Mouse (Mus musculus) neural tube, embryonic 14.5 days (tissue): ENCODE measurements around the gene Ctnna2. TPM values are rescaled to one million over a fixed set of nuclear protein-coding genes. Genes with fewer than 3 reads are reported as not detected.

Experiments
- ATAC-seq: fragments of 200-750 bp; cut with Nextera tagmentation; 2 replicates; pipeline ENCODE4 v1.8.0; 2017; ENCODE audit warnings: low read depth, mild to moderate bottlenecking, moderate TSS enrichment, moderate library complexity
- H3K27ac ChIP-seq: fragments of 300-500 bp; sonication (generic); 2 replicates; pipeline ENCODE4 v1.5.1; 2014; ENCODE audit warnings: low read depth, mild to moderate bottlenecking, control low read depth, low read length, moderate library complexity, mixed read lengths
- H3K27me3 ChIP-seq: fragments of 300-500 bp; sonication (generic); 2 replicates; pipeline ENCODE4 v1.6.1; 2014; ENCODE audit warnings: low read length; ENCODE audit not compliant: control insufficient read depth, insufficient read depth
- H3K36me3 ChIP-seq: fragments of 300-500 bp; sonication (generic); 2 replicates; pipeline ENCODE4 v1.6.1; 2014; ENCODE audit warnings: low read length, mixed read lengths; ENCODE audit not compliant: control insufficient read depth, insufficient read depth
- H3K4me1 ChIP-seq: fragments of 300-500 bp; sonication (generic); 2 replicates; pipeline ENCODE4 v1.6.1; 2014; ENCODE audit warnings: low read length; ENCODE audit not compliant: control insufficient read depth, insufficient read depth
- H3K4me2 ChIP-seq: fragments of 300-500 bp; sonication (generic); 2 replicates; pipeline ENCODE4 v1.6.1; 2014; ENCODE audit warnings: mild to moderate bottlenecking, low read depth, low read length, control low read depth
- H3K4me3 ChIP-seq: fragments of 300-500 bp; sonication (generic); 2 replicates; pipeline ENCODE4 v1.5.1; 2014; ENCODE audit warnings: low read depth, low read length, control low read depth, mixed read lengths
- H3K9ac ChIP-seq: fragments of 300-500 bp; sonication (generic); replicated peaks from 2 replicates; pipeline ENCODE4 v1.6.1; 2014; ENCODE audit warnings: low read depth, mild to moderate bottlenecking, control low read depth, low read length, mixed read lengths
- H3K9me3 ChIP-seq: fragments of 300-500 bp; sonication (generic); 2 replicates; pipeline ENCODE4 v1.6.1; 2016; ENCODE audit warnings: low read length; ENCODE audit not compliant: control insufficient read depth
- WGBS: fragments of 180-500 bp; shearing (Covaris S2); extraction: QIAGEN DNeasy Blood & Tissue Kit; methylation state at CpG from one replicate; pipeline ENCODE4 v1.1.7; 2014; 5-methylcytosine and 5-hydroxymethylcytosine counted together
- polyA plus RNA-seq: library from polyadenylated mRNA; unstranded; fragments of >200 nt; fragmentation: Nextera tagmentation; extraction: Ambion mirVana; gene quantifications from 2 replicates; pipeline ENCODE4 v1.2.1, GENCODE M21; 2014

Gene Ctnna2
- polyA plus RNA-seq, 1 experiment from 2014 or later, result 108 TPM

DNA sequence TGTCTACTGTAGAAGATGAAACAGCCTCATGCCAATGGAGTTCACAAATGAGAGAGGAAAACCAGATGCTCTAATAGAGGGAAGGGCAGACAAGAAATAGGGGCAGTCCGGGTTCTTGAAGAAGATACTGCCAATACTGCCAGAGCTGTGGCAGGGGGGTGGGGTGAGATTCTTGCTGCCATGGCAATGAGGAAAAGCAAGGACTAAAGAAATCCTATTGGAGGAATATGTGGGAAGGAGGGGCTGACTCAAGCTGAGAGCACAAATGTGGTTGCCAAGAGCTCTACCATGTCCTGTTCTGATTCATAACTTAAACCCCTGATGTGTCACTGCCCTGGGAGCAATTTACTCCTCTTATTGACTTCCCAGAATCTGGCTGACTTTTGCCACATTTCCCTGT lies 878.5 kb downstream of the Ctnna2 start:
- Histone ChIP-seq H3K36me3 (no peaks in the 10 kb centered on the region), H3K27me3 (no peaks in the 10 kb centered on the region), H3K4me2 (no peak overlapping the region), H3K4me3 (no peak overlapping the region), H3K9ac (no peak overlapping the region), H3K27ac (no peak overlapping the region), H3K4me1 (no peaks in the 10 kb centered on the region), H3K9me3 (no peaks in the 10 kb centered on the region)
- ATAC-seq, result 0 out of 2 replicates have a peak, but pooled peaks have one; percentile 56
- 20% methylated on average over 1 of the region's 1 CpGs for WGBS

GRCm38 (mm10) chr6:77098540-77098939 lies 881.0 kb downstream of the Ctnna2 start:
- Histone ChIP-seq H3K36me3 (no peaks in the 10 kb centered on the region), H3K9ac (no peak overlapping the region), H3K4me1 (no peaks in the 10 kb centered on the region), H3K27ac (no peak overlapping the region), H3K4me3 (no peak overlapping the region), H3K9me3 (no peaks in the 10 kb centered on the region), H3K4me2 (no peak overlapping the region), H3K27me3 (no peaks in the 10 kb centered on the region)
- ATAC-seq, result no peak
- 98% methylated on average over 1 of the region's 1 CpGs for WGBS

DNA sequence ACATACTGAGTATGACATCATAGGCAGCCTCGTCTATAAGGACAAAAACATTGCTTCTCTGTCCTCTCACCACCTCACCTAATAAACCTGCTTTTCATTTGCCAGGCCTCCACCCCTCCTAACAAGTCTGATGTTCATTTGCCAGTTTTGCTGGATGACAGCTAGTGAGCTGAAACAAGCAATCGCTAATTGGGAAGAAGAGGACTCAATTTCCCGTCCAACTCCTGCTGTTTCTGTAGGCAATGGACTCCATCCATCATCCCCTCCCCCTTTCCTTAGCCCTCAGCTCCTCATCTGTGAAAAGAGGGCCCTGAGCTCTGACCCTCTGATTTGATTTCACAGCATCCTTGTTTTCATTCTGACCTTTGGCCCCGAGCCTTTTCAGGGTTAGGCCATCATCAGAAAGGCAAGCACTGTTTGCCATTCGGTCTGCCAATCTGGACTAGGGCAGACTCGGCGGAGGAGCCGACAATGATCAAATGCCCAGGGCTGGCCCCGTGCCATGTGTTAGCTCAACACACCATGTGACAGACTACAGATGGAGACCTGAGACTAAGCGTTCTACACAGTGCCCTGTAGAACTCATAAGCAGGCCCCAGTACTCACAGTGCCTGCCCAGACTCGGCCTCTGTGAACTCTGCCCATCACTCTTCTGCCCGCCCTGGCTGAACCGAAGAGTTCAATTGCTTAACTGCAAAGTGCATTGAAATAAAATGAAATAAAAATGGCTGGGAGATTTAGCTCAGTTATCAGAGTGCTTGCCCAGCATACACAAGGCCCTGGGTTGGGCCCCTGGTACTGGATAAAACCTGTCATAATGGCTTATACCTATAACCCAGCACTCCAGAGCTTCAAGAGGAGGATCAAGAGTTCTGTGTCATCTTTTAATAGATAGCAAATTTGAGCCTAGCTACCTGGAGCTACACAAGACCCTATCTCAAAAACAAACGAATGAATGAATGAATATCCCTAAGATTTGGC lies 903.8 kb downstream of the Ctnna2 start:
- H3K4me2 ChIP-seq, result no peak overlapping the region
- H3K27me3 ChIP-seq, result no peaks in the 10 kb centered on the region
- no peaks in the 10 kb centered on the region for H3K9me3 ChIP-seq
- peaks cover 2% of the 10 kb centered on the region; the same call in 1 of the 2 replicates for H3K4me1 ChIP-seq
- WGBS, result 23% methylated on average over 14 of the region's 14 CpGs
- H3K36me3 ChIP-seq, result no peaks in the 10 kb centered on the region
- ATAC-seq, result peak; percentile 94
- no peak overlapping the region for H3K9ac ChIP-seq
- H3K27ac ChIP-seq, result no peak overlapping the region
- H3K4me3 ChIP-seq, result no peak overlapping the region

GRCm38 (mm10) chr6:77069595-77069994 lies 909.9 kb downstream of the Ctnna2 start:
- Histone ChIP-seq H3K4me3 (no peak overlapping the region), H3K27ac (no peak overlapping the region), H3K9ac (no peak overlapping the region), H3K4me1 (no peaks in the 10 kb centered on the region), H3K9me3 (no peaks in the 10 kb centered on the region), H3K4me2 (no peak overlapping the region), H3K27me3 (no peaks in the 10 kb centered on the region), H3K36me3 (no peaks in the 10 kb centered on the region)
- no peak for ATAC-seq
- WGBS, result 63% methylated on average over 3 of the region's 3 CpGs

DNA sequence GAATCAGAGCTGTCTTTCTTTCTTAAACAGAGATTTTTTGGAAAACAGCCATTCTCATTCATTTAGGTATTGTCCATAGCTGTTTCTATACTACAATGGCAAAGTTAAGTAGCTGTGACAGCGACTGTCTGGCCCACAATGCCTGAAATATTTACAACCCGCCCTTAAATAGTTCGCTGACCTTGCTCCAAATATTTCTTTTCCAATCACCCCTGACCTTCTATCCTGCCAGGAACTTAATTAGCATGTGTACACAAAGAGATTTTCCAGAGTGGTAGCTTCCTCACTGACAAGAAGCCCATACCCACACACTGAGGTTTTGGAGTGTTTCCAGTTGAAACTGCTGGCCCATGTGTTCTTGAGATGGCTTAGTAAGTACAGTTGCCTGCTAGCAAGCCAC lies 928.8 kb downstream of the Ctnna2 start:
- no peaks in the 10 kb centered on the region for H3K9me3 ChIP-seq
- no peaks in the 10 kb centered on the region for H3K27me3 ChIP-seq
- no peak overlapping the region for H3K27ac ChIP-seq
- H3K36me3 ChIP-seq, result no peaks in the 10 kb centered on the region
- H3K4me1 ChIP-seq, result no peaks in the 10 kb centered on the region
- ATAC-seq, result peak; percentile 92
- H3K9ac ChIP-seq, result no peak overlapping the region
- no peak overlapping the region for H3K4me2 ChIP-seq
- H3K4me3 ChIP-seq, result no peak overlapping the region
- 12% methylated on average over 3 of the region's 3 CpGs for WGBS

- H3K27ac ChIP-seq, result no peak overlapping the region
- no peaks in the 10 kb centered on the region for H3K27me3 ChIP-seq
- WGBS, result 25% methylated on average over 2 of the region's 2 CpGs
- ATAC-seq, result 0 out of 2 replicates have a peak, but pooled peaks have one; percentile 41
- H3K9ac ChIP-seq, result no peak overlapping the region
- no peaks in the 10 kb centered on the region for H3K9me3 ChIP-seq
- H3K4me3 ChIP-seq, result no peak overlapping the region
- H3K36me3 ChIP-seq, result no peaks in the 10 kb centered on the region
- no peak overlapping the region for H3K4me2 ChIP-seq
- no peaks in the 10 kb centered on the region for H3K4me1 ChIP-seq
These were observed 929.3 kb downstream of the Ctnna2 start for GRCm38 (mm10) chr6:77050193-77050592.

DNA sequence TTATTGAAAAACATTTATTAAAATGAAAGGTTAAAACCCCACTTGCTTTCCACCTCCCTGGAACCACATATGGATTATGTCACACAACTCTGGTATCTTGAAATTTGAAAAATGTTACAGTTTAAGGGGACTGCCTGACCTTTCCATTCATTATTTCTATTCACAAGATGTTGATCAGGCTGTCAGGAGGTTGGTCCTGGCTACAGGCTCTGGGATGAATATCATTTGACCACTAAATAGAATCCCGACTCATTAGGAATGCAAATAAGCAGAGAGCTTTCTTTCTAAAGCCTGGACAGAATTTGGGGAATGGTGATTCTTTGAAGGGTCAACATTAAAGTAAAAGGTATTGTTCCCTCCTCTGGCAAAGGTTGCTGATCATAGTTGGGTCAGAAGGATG lies 931.9 kb downstream of the Ctnna2 start:
- Histone ChIP-seq H3K4me2 (no peak overlapping the region), H3K9me3 (no peaks in the 10 kb centered on the region), H3K36me3 (no peaks in the 10 kb centered on the region), H3K27me3 (no peaks in the 10 kb centered on the region), H3K4me3 (no peak overlapping the region), H3K9ac (no peak overlapping the region), H3K27ac (no peak overlapping the region), H3K4me1 (no peaks in the 10 kb centered on the region)
- WGBS, result 34% methylated on average over 1 of the region's 1 CpGs
- ATAC-seq, result no peak

- H3K4me2 ChIP-seq, result no peak overlapping the region
- no peaks in the 10 kb centered on the region for H3K27me3 ChIP-seq
- no peak overlapping the region for H3K9ac ChIP-seq
- H3K9me3 ChIP-seq, result no peaks in the 10 kb centered on the region
- H3K36me3 ChIP-seq, result no peaks in the 10 kb centered on the region
- H3K27ac ChIP-seq, result no peak overlapping the region
- H3K4me3 ChIP-seq, result no peak overlapping the region
- no peaks in the 10 kb centered on the region for H3K4me1 ChIP-seq
- no peak for ATAC-seq
These were observed 954.4 kb downstream of the Ctnna2 start for GRCm38 (mm10) chr6:77025066-77025465.

DNA sequence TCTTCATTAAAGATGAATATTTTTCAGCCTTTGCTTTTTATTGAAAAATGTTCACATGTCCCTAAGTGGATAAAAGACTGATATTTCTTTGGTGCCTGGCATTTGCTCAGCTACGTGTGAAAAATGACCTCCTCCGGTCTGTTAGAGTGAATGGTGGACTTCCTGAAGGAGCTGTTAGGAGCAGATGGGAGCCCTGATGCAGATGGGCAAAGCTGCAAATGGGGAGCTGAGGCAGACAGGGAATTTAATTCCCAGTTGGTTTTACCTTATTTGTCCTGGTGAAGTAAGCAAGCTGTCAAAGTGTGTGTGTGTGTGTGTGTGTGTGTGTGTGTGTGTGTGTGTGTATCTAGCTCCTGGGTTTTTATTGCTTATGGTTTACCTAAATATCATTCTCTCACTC lies 966.3 kb downstream of the Ctnna2 start:
- H3K27me3 ChIP-seq, result no peaks in the 10 kb centered on the region
- H3K36me3 ChIP-seq, result no peaks in the 10 kb centered on the region
- H3K4me3 ChIP-seq, result no peak overlapping the region
- no peak for ATAC-seq
- H3K4me2 ChIP-seq, result no peak overlapping the region
- no peak overlapping the region for H3K9ac ChIP-seq
- no peak overlapping the region for H3K27ac ChIP-seq
- no peaks in the 10 kb centered on the region for H3K4me1 ChIP-seq
- no peaks in the 10 kb centered on the region for H3K9me3 ChIP-seq
- 60% methylated on average over 2 of the region's 2 CpGs for WGBS
